Mouse (Mus musculus): ENCODE data around the gene Brms1l. TPM values are rescaled to one million over a fixed set of nuclear protein-coding genes. Genes with fewer than 3 reads are reported as not detected.

Brms1l gene
- total and polyA plus RNA-seq, 3 experiments: 35.9 to 115 (median 37.9) TPM

- ATAC-seq (ENCODE audit: extremely low read depth, insufficient number of reproducible peaks, low FRiP score, poor library complexity, severe bottlenecking): no peak
- Histone ChIP-seq H3K4me1 (ENCODE audit: insufficient read depth, low read depth, low read length) (peaks cover 6% of the 10 kb centered on the region), H3K36me3 (replicated peaks) (peaks cover 17% of the 10 kb centered on the region), H3K27me3 (ENCODE audit: insufficient read depth, low read length) (no peaks in the 10 kb centered on the region), H3K4me3 (ENCODE audit: low read depth, low read length) (no peak overlapping the region), H3K9me3 (replicated peaks) (no peaks in the 10 kb centered on the region)
- TF ChIP-seq TAL1 (conservative IDR thresholded peaks at IDR 0.05; ENCODE audit: low read depth, low read length): no peak
- no peak for TF ChIP-seq POLR2AphosphoS5 (IDR thresholded peaks at IDR 0.05; ENCODE audit: insufficient replicate concordance, low read depth, low read length)
- TF ChIP-seq GATA1 (IDR thresholded peaks at IDR 0.05; ENCODE audit: borderline replicate concordance, low read length): no peak
- TF ChIP-seq CTCF (IDR thresholded peaks at IDR 0.05; ENCODE audit: low read depth, low read length): no peak
- no peak for TF ChIP-seq GATA2 (IDR thresholded peaks at IDR 0.05; ENCODE audit: borderline replicate concordance, low read depth, low read length)
- DNase-seq (ENCODE audit: low spot score): no peak
Measured at GRCm38 (mm10) chr12:55805035-55805434, 31.1 kb upstream of the Brms1l start.

GRCm38 (mm10) chr12:55816488-55816887 is 19.6 kb upstream of the Brms1l start:
- ATAC-seq (ENCODE audit: extremely low read depth, insufficient number of reproducible peaks, low FRiP score, poor library complexity, severe bottlenecking): no peak

GRCm38 (mm10) chr12:55820119-55820660 is 15.9 kb upstream of the Brms1l start:
- peak; percentile 19; the same call in 1 of the 2 replicates for ATAC-seq (ENCODE audit: extremely low read depth, insufficient number of reproducible peaks, low FRiP score, poor library complexity, severe bottlenecking)
- Histone ChIP-seq H3K4me3 (ENCODE audit: low read depth, low read length) (peak overlapping the region; percentile 87), H3K4me1 (ENCODE audit: insufficient read depth, low read depth, low read length) (peaks cover 46% of the 10 kb centered on the region), H3K9me3 (replicated peaks) (no peaks in the 10 kb centered on the region), H3K36me3 (replicated peaks) (peaks cover 9% of the 10 kb centered on the region), H3K27me3 (ENCODE audit: insufficient read depth, low read length) (0 out of 2 replicates have a peak, but pooled peaks cover 2% of the 10 kb centered on the region)
- peak; percentile 64 for DNase-seq (ENCODE audit: low spot score)
- TF ChIP-seq TAL1 (conservative IDR thresholded peaks at IDR 0.05; ENCODE audit: low read depth, low read length): no peak
- no peak for TF ChIP-seq GATA1 (IDR thresholded peaks at IDR 0.05; ENCODE audit: borderline replicate concordance, low read length)

More at GRCm38 (mm10) chr12:55816488-55816887, 19.6 kb upstream of the Brms1l start:
- peaks cover 23% of the 10 kb centered on the region for H3K36me3 ChIP-seq (replicated peaks)
- TF ChIP-seq GATA1 (IDR thresholded peaks at IDR 0.05; ENCODE audit: borderline replicate concordance, low read length): no peak
- no peak for TF ChIP-seq POLR2AphosphoS5 (IDR thresholded peaks at IDR 0.05; ENCODE audit: insufficient replicate concordance, low read depth, low read length)
- TF ChIP-seq TAL1 (conservative IDR thresholded peaks at IDR 0.05; ENCODE audit: low read depth, low read length): no peak
- no peak for TF ChIP-seq GATA2 (IDR thresholded peaks at IDR 0.05; ENCODE audit: borderline replicate concordance, low read depth, low read length)
- TF ChIP-seq CTCF (IDR thresholded peaks at IDR 0.05; ENCODE audit: low read depth, low read length): no peak
- H3K4me1 ChIP-seq (ENCODE audit: insufficient read depth, low read depth, low read length): peaks cover 36% of the 10 kb centered on the region
- no peak for DNase-seq (ENCODE audit: low spot score)
- H3K27me3 ChIP-seq (ENCODE audit: insufficient read depth, low read length): no peaks in the 10 kb centered on the region
- H3K4me3 ChIP-seq (ENCODE audit: low read depth, low read length): no peak overlapping the region
- no peaks in the 10 kb centered on the region for H3K9me3 ChIP-seq (replicated peaks)

- DNase-seq (ENCODE audit: low spot score): peak; percentile 84
- TF ChIP-seq CTCF (IDR thresholded peaks at IDR 0.05; ENCODE audit: low read depth, low read length) (no peak), TAL1 (conservative IDR thresholded peaks at IDR 0.05; ENCODE audit: low read depth, low read length) (no peak), GATA2 (IDR thresholded peaks at IDR 0.05; ENCODE audit: borderline replicate concordance, low read depth, low read length) (no peak), GATA1 (IDR thresholded peaks at IDR 0.05; ENCODE audit: borderline replicate concordance, low read length) (no peak), POLR2AphosphoS5 (IDR thresholded peaks at IDR 0.05; ENCODE audit: insufficient replicate concordance, low read depth, low read length) (no peak)
- peak; percentile 94 for ATAC-seq (ENCODE audit: extremely low read depth, insufficient number of reproducible peaks, low FRiP score, poor library complexity, severe bottlenecking)
- H3K4me1 ChIP-seq (ENCODE audit: insufficient read depth, low read depth, low read length): peaks cover 41% of the 10 kb centered on the region
- H3K4me3 ChIP-seq (ENCODE audit: low read depth, low read length): peak within 1 kb of the TSS; percentile 87
- 0 out of 2 replicates have a peak, but pooled peaks cover 3% of the 10 kb centered on the region for H3K27me3 ChIP-seq (ENCODE audit: insufficient read depth, low read length)
- peaks cover 3% of the 10 kb centered on the region for H3K9me3 ChIP-seq (replicated peaks)
- H3K36me3 ChIP-seq (replicated peaks): peaks cover 5% of the 10 kb centered on the region
Measured at GRCm38 (mm10) chr12:55820661-55821314, 15.3 kb upstream of the Brms1l start, which contains the start of gene Ralgapa1. Gene Ralgapa1 (minus strand): TSS chr12:55821167.

- Histone ChIP-seq H3K36me3 (replicated peaks) (no peaks in the 10 kb centered on the region), H3K4me1 (ENCODE audit: insufficient read depth, low read depth, low read length) (peaks cover 35% of the 10 kb centered on the region), H3K9me3 (replicated peaks) (peaks cover 6% of the 10 kb centered on the region), H3K4me3 (ENCODE audit: low read depth, low read length) (no peak overlapping the region), H3K27me3 (ENCODE audit: insufficient read depth, low read length) (0 out of 2 replicates have a peak, but pooled peaks cover 6% of the 10 kb centered on the region)
- TF ChIP-seq GATA1 (IDR thresholded peaks at IDR 0.05; ENCODE audit: borderline replicate concordance, low read length) (no peak), TAL1 (conservative IDR thresholded peaks at IDR 0.05; ENCODE audit: low read depth, low read length) (no peak), POLR2AphosphoS5 (IDR thresholded peaks at IDR 0.05; ENCODE audit: insufficient replicate concordance, low read depth, low read length) (no peak), CTCF (IDR thresholded peaks at IDR 0.05; ENCODE audit: low read depth, low read length) (no peak), GATA2 (IDR thresholded peaks at IDR 0.05; ENCODE audit: borderline replicate concordance, low read depth, low read length) (no peak)
- ATAC-seq (ENCODE audit: extremely low read depth, insufficient number of reproducible peaks, low FRiP score, poor library complexity, severe bottlenecking): no peak
- no peak for DNase-seq (ENCODE audit: low spot score)
Measured at GRCm38 (mm10) chr12:55824027-55824426, 12.1 kb upstream of the Brms1l start.

- no peak for DNase-seq (ENCODE audit: low spot score)
- ATAC-seq (ENCODE audit: extremely low read depth, insufficient number of reproducible peaks, low FRiP score, poor library complexity, severe bottlenecking): no peak
- TF ChIP-seq GATA1 (IDR thresholded peaks at IDR 0.05; ENCODE audit: borderline replicate concordance, low read length) (no peak), POLR2AphosphoS5 (IDR thresholded peaks at IDR 0.05; ENCODE audit: insufficient replicate concordance, low read depth, low read length) (no peak), GATA2 (IDR thresholded peaks at IDR 0.05; ENCODE audit: borderline replicate concordance, low read depth, low read length) (no peak), CTCF (IDR thresholded peaks at IDR 0.05; ENCODE audit: low read depth, low read length) (no peak; the same call in 1 of the 2 replicates), TAL1 (conservative IDR thresholded peaks at IDR 0.05; ENCODE audit: low read depth, low read length) (no peak)
Measured at GRCm38 (mm10) chr12:55825537-55825936, 10.6 kb upstream of the Brms1l start.

More at GRCm38 (mm10) chr12:55825537-55825936, 10.6 kb upstream of the Brms1l start:
- no peaks in the 10 kb centered on the region for H3K36me3 ChIP-seq (replicated peaks)
- peaks cover 20% of the 10 kb centered on the region for H3K4me1 ChIP-seq (ENCODE audit: insufficient read depth, low read depth, low read length)
- no peak overlapping the region for H3K4me3 ChIP-seq (ENCODE audit: low read depth, low read length)
- H3K27me3 ChIP-seq (ENCODE audit: insufficient read depth, low read length): peaks cover 6% of the 10 kb centered on the region; the same call in 1 of the 2 replicates
- peaks cover 6% of the 10 kb centered on the region for H3K9me3 ChIP-seq (replicated peaks)
